ENCODE assay signal across 20 mouse cellular contexts in genomic region chr4:131015156-131015555, GRCm38 (mm10).
DNase-seq lines count a peak whose midpoint lies in the region; ATAC-seq lines count a peak whose summit lies in the region.
"Had no signal": no experiment of that assay in that cellular context is flagged by ENCODE, and none has a peak within 500 bp of the region (broad histone marks: within the 10 kb centered on the region; RNA-seq: fewer than 3 reads in every experiment).

No protein-coding gene starts in this region.

- H3K36me3 ChIP-seq in midbrain, embryonic 11.5 days (ENCODE audit: control insufficient read depth, insufficient read depth, low read length), result no peaks in the 10 kb centered on the region
- no peaks in the 10 kb centered on the region for H3K36me3 ChIP-seq in midbrain, embryonic 14.5 days (ENCODE audit: control insufficient read depth, insufficient read depth, low read length)
- no peaks in the 10 kb centered on the region for H3K36me3 ChIP-seq in forebrain, embryonic 12.5 days (replicated peaks)
- H3K36me3 ChIP-seq in hindbrain, embryonic 12.5 days, result no peaks in the 10 kb centered on the region
- H3K36me3 ChIP-seq: liver, embryonic 12.5 days; stomach, embryonic 15.5 days had no signal

- H3K4me1 ChIP-seq in midbrain, embryonic 11.5 days (ENCODE audit: control insufficient read depth, insufficient read depth, low read length), result peaks cover 2% of the 10 kb centered on the region
- peaks cover 4% of the 10 kb centered on the region for H3K4me1 ChIP-seq in midbrain, embryonic 14.5 days (ENCODE audit: control insufficient read depth, insufficient read depth, low read length)
- H3K4me1 ChIP-seq in forebrain, embryonic 12.5 days, result peaks cover 18% of the 10 kb centered on the region
- H3K4me1 ChIP-seq in hindbrain, embryonic 12.5 days, result peaks cover 19% of the 10 kb centered on the region
- H3K4me1 ChIP-seq: liver, embryonic 12.5 days; stomach, embryonic 15.5 days had no signal

- no peak overlapping the region for H3K4me2 ChIP-seq in midbrain, embryonic 11.5 days
- H3K4me2 ChIP-seq in midbrain, embryonic 14.5 days (ENCODE audit: low read length), result no peak overlapping the region
- H3K4me2 ChIP-seq in forebrain, embryonic 12.5 days, result no peak overlapping the region
- H3K4me2 ChIP-seq in hindbrain, embryonic 12.5 days (replicated peaks), result no peak overlapping the region
- H3K4me2 ChIP-seq: liver, embryonic 12.5 days; lung, embryonic 14.5 days; stomach, embryonic 15.5 days had no signal

- no peaks in the 10 kb centered on the region for H3K9me3 ChIP-seq in midbrain, embryonic 11.5 days (ENCODE audit: control insufficient read depth, low read length)
- H3K9me3 ChIP-seq in midbrain, embryonic 14.5 days (ENCODE audit: control insufficient read depth, low read length), result no peaks in the 10 kb centered on the region
- no peaks in the 10 kb centered on the region for H3K9me3 ChIP-seq in forebrain, embryonic 12.5 days
- no peaks in the 10 kb centered on the region for H3K9me3 ChIP-seq in hindbrain, embryonic 12.5 days (replicated peaks)
- H3K9me3 ChIP-seq: liver, embryonic 12.5 days; stomach, embryonic 15.5 days had no signal

- DNase-seq in midbrain, embryonic 11.5 days (ENCODE audit: low spot score, missing footprints), result peak; percentile 82
- DNase-seq in midbrain, embryonic 14.5 days, result no peak
- peak; percentile 51 for DNase-seq in retina, embryonic 14.5 days (ENCODE audit: low spot score)
- no peak for DNase-seq in layer of hippocampus, adult 18-20 months (ENCODE audit: low spot score in 2 of 2)
- DNase-seq: adrenal gland, postnatal 14 days; cerebellum, adult 18-20 months; cerebellum, postnatal 36 days; gastrocnemius, postnatal 14 days; kidney, postnatal 4 days; lung, embryonic 14.5 days; right cerebral cortex, adult 18-20 months; spleen, adult 18-20 months; thymus, adult 2 months had no signal

- no peak overlapping the region; the same call in 1 of the 2 replicates for H3K27ac ChIP-seq in midbrain, embryonic 11.5 days (ENCODE audit: low read depth, low read length)
- H3K27ac ChIP-seq in midbrain, embryonic 14.5 days (replicated peaks; ENCODE audit: low read depth, low read length), result no peak overlapping the region
- H3K27ac ChIP-seq in forebrain, embryonic 12.5 days, result peak overlapping the region; percentile 81
- 0 out of 2 replicates have a peak overlapping the region, but pooled peaks have one; percentile 8 for H3K27ac ChIP-seq in hindbrain, embryonic 12.5 days
- H3K27ac ChIP-seq: liver, embryonic 12.5 days; stomach, embryonic 15.5 days had no signal

- H3K4me3 ChIP-seq in midbrain, embryonic 11.5 days (ENCODE audit: low read depth, low read length), result no peak overlapping the region
- no peak overlapping the region for H3K4me3 ChIP-seq in midbrain, embryonic 14.5 days (replicated peaks; ENCODE audit: low read depth, low read length)
- no peak overlapping the region for H3K4me3 ChIP-seq in forebrain, embryonic 12.5 days (replicated peaks)
- H3K4me3 ChIP-seq in hindbrain, embryonic 12.5 days, result no peak overlapping the region
- H3K4me3 ChIP-seq: liver, embryonic 12.5 days; stomach, embryonic 15.5 days had no signal

- no peaks in the 10 kb centered on the region for H3K27me3 ChIP-seq in midbrain, embryonic 11.5 days (ENCODE audit: control insufficient read depth, insufficient read depth, low read length)
- no peaks in the 10 kb centered on the region for H3K27me3 ChIP-seq in midbrain, embryonic 14.5 days (ENCODE audit: control insufficient read depth, insufficient read depth, low read length)
- peaks cover 22% of the 10 kb centered on the region for H3K27me3 ChIP-seq in forebrain, embryonic 12.5 days
- no peaks in the 10 kb centered on the region for H3K27me3 ChIP-seq in hindbrain, embryonic 12.5 days
- H3K27me3 ChIP-seq: liver, embryonic 12.5 days; stomach, embryonic 15.5 days had no signal

- WGBS in midbrain, embryonic 11.5 days, result 16% methylated on average over 2 of the region's 2 CpGs
- 2% methylated on average over 2 of the region's 2 CpGs for WGBS in midbrain, embryonic 14.5 days
- 8% methylated on average over 2 of the region's 2 CpGs for WGBS in forebrain, embryonic 12.5 days
- WGBS in hindbrain, embryonic 12.5 days, result 30% methylated on average over 2 of the region's 2 CpGs

- H3K9ac ChIP-seq in midbrain, embryonic 11.5 days (ENCODE audit: low read length), result no peak overlapping the region
- no peak overlapping the region for H3K9ac ChIP-seq in midbrain, embryonic 14.5 days (replicated peaks; ENCODE audit: low read length)
- H3K9ac ChIP-seq in forebrain, embryonic 12.5 days, result no peak overlapping the region
- no peak overlapping the region for H3K9ac ChIP-seq in hindbrain, embryonic 12.5 days
- H3K9ac ChIP-seq: liver, embryonic 12.5 days; lung, embryonic 14.5 days; stomach, embryonic 15.5 days had no signal

- ATAC-seq in midbrain, embryonic 11.5 days (ENCODE audit: low FRiP score), result no peak
- ATAC-seq in midbrain, embryonic 14.5 days (ENCODE audit: low FRiP score, low TSS enrichment), result no peak
- ATAC-seq in forebrain, embryonic 12.5 days (ENCODE audit: low FRiP score), result no peak
- ATAC-seq in hindbrain, embryonic 12.5 days (ENCODE audit: low FRiP score), result no peak
- no peak for ATAC-seq in monocyte, adult 5-6 weeks (replicated peaks; ENCODE audit: insufficient number of reproducible peaks, low FRiP score, low TSS enrichment, poor library complexity, severe bottlenecking)
- ATAC-seq: activated CD4-positive, CD25-positive, alpha-beta regulatory T cell, adult 4 months; liver, embryonic 12.5 days; Patski had no signal

Comparison
In these comparisons a context has a peak if more than half of its experiments do, and no peak if none do; other contexts are left out.
1. DNase-seq: peak in midbrain, embryonic 11.5 days (single experiment) and retina, embryonic 14.5 days (single experiment); none in midbrain, embryonic 14.5 days (single experiment) and layer of hippocampus, adult 18-20 months (0 of 2).
2. H3K27ac ChIP-seq: peak in forebrain, embryonic 12.5 days (single experiment) and hindbrain, embryonic 12.5 days (single experiment); none in midbrain, embryonic 11.5 days (single experiment) and midbrain, embryonic 14.5 days (single experiment).